Mouse (Mus musculus): Measurements from ENCODE around the gene Mocs1. TPM values are rescaled to one million over a fixed set of nuclear protein-coding genes. Genes with fewer than 3 reads are reported as not detected.

Gene Mocs1
- polyA plus RNA-seq, 1 experiment from 2014 or later = 8.9 TPM

- Histone ChIP-seq H3K9ac (no peak overlapping the region), H3K9me3 (replicated peaks) (no peaks in the 10 kb centered on the region), H3K36me3 (peaks cover 50% of the 10 kb centered on the region), H3K4me1 (peaks cover 6% of the 10 kb centered on the region), H3K4me2 (no peak overlapping the region), H3K4me3 (replicated peaks) (no peak overlapping the region), H3K27me3 (no peaks in the 10 kb centered on the region), H3K27ac (no peak overlapping the region)
- WGBS = 64% methylated on average over 4 of the region's 4 CpGs
- no peak for ATAC-seq (replicated peaks; ENCODE audit: low FRiP score)
Measured at GRCm38 (mm10) chr17:49456334-49456733, 28.2 kb downstream of the Mocs1 start.

- WGBS = 90% methylated on average over 3 of the region's 3 CpGs
- H3K4me1 ChIP-seq = no peaks in the 10 kb centered on the region
- H3K9me3 ChIP-seq (replicated peaks) = no peaks in the 10 kb centered on the region
- no peak overlapping the region for H3K9ac ChIP-seq
- no peak overlapping the region for H3K4me3 ChIP-seq (replicated peaks)
- peaks cover 43% of the 10 kb centered on the region for H3K36me3 ChIP-seq
- H3K4me2 ChIP-seq = no peak overlapping the region
- no peak overlapping the region for H3K27ac ChIP-seq
- H3K27me3 ChIP-seq = no peaks in the 10 kb centered on the region
- no peak for ATAC-seq (replicated peaks; ENCODE audit: low FRiP score)
Measured at GRCm38 (mm10) chr17:49457833-49458232, 29.7 kb downstream of the Mocs1 start.

- no peaks in the 10 kb centered on the region for H3K9me3 ChIP-seq (replicated peaks)
- H3K27ac ChIP-seq = no peak overlapping the region
- H3K4me2 ChIP-seq = no peak overlapping the region
- no peak overlapping the region for H3K4me3 ChIP-seq (replicated peaks)
- no peaks in the 10 kb centered on the region for H3K27me3 ChIP-seq
- no peak for ATAC-seq (replicated peaks; ENCODE audit: low FRiP score)
- peaks cover 43% of the 10 kb centered on the region for H3K36me3 ChIP-seq
- no peaks in the 10 kb centered on the region for H3K4me1 ChIP-seq
- 91% methylated on average over 18 of the region's 18 CpGs for WGBS
- no peak overlapping the region for H3K9ac ChIP-seq
Measured at GRCm38 (mm10) chr17:49458386-49458785, 30.2 kb downstream of the Mocs1 start.

- no peak overlapping the region for H3K9ac ChIP-seq
- no peaks in the 10 kb centered on the region for H3K9me3 ChIP-seq (replicated peaks)
- H3K4me2 ChIP-seq = no peak overlapping the region
- no peak overlapping the region for H3K4me3 ChIP-seq (replicated peaks)
- WGBS = 84% methylated on average over 3 of the region's 3 CpGs
- peaks cover 17% of the 10 kb centered on the region for H3K36me3 ChIP-seq
- no peak for ATAC-seq (replicated peaks; ENCODE audit: low FRiP score)
- no peak overlapping the region for H3K27ac ChIP-seq
- H3K27me3 ChIP-seq = no peaks in the 10 kb centered on the region
- H3K4me1 ChIP-seq = no peaks in the 10 kb centered on the region
Measured at GRCm38 (mm10) chr17:49464884-49465283, 36.7 kb downstream of the Mocs1 start.

- H3K4me3 ChIP-seq (replicated peaks) = no peak overlapping the region
- 35% methylated on average over 4 of the region's 4 CpGs for WGBS
- H3K9me3 ChIP-seq (replicated peaks) = no peaks in the 10 kb centered on the region
- peaks cover 7% of the 10 kb centered on the region; the same call in 1 of the 2 replicates for H3K4me1 ChIP-seq
- no peak overlapping the region for H3K9ac ChIP-seq
- ATAC-seq (replicated peaks; ENCODE audit: low FRiP score) = peak; percentile 38; the same call in 1 of the 2 replicates
- H3K4me2 ChIP-seq = no peak overlapping the region
- H3K36me3 ChIP-seq = peaks cover 18% of the 10 kb centered on the region
- no peak overlapping the region for H3K27ac ChIP-seq
- H3K27me3 ChIP-seq = no peaks in the 10 kb centered on the region
Measured at GRCm38 (mm10) chr17:49468223-49468622, 40.1 kb downstream of the Mocs1 start.

GRCm38 (mm10) chr17:49472626-49473025 is 44.5 kb downstream of the Mocs1 start:
- Histone ChIP-seq H3K4me1 (peaks cover 15% of the 10 kb centered on the region; the same call in 1 of the 2 replicates), H3K36me3 (peaks cover 22% of the 10 kb centered on the region), H3K9ac (no peak overlapping the region), H3K27me3 (no peaks in the 10 kb centered on the region), H3K27ac (0 out of 2 replicates have a peak overlapping the region, but pooled peaks have one; percentile 1), H3K9me3 (replicated peaks) (no peaks in the 10 kb centered on the region), H3K4me2 (no peak overlapping the region), H3K4me3 (replicated peaks) (no peak overlapping the region)
- 55% methylated on average over 8 of the region's 8 CpGs for WGBS
- peak; percentile 46 for ATAC-seq (replicated peaks; ENCODE audit: low FRiP score)

- no peaks in the 10 kb centered on the region for H3K27me3 ChIP-seq
- no peak overlapping the region for H3K4me2 ChIP-seq
- no peaks in the 10 kb centered on the region for H3K9me3 ChIP-seq (replicated peaks)
- H3K4me1 ChIP-seq = peaks cover 18% of the 10 kb centered on the region; the same call in 1 of the 2 replicates
- ATAC-seq (replicated peaks; ENCODE audit: low FRiP score) = no peak
- no peak overlapping the region for H3K27ac ChIP-seq
- H3K9ac ChIP-seq = no peak overlapping the region
- peaks cover 25% of the 10 kb centered on the region for H3K36me3 ChIP-seq
- WGBS = 78% methylated on average over 4 of the region's 4 CpGs
- H3K4me3 ChIP-seq (replicated peaks) = no peak overlapping the region
Measured at GRCm38 (mm10) chr17:49474051-49474450, 45.9 kb downstream of the Mocs1 start.

- no peak overlapping the region for H3K4me2 ChIP-seq
- WGBS = 67% methylated on average over 1 of the region's 1 CpGs
- H3K4me3 ChIP-seq (replicated peaks) = no peak overlapping the region
- no peaks in the 10 kb centered on the region for H3K27me3 ChIP-seq
- no peak overlapping the region for H3K27ac ChIP-seq
- H3K9me3 ChIP-seq (replicated peaks) = no peaks in the 10 kb centered on the region
- H3K9ac ChIP-seq = no peak overlapping the region
- ATAC-seq (replicated peaks; ENCODE audit: low FRiP score) = no peak
- H3K4me1 ChIP-seq = peaks cover 18% of the 10 kb centered on the region; the same call in 1 of the 2 replicates
- H3K36me3 ChIP-seq = peaks cover 32% of the 10 kb centered on the region
Measured at GRCm38 (mm10) chr17:49475174-49475573, 47.0 kb downstream of the Mocs1 start.

- Histone ChIP-seq H3K4me2 (no peak overlapping the region), H3K4me3 (replicated peaks) (no peak overlapping the region), H3K9ac (no peak overlapping the region), H3K27me3 (no peaks in the 10 kb centered on the region), H3K27ac (peak overlapping the region; percentile 77), H3K9me3 (replicated peaks) (no peaks in the 10 kb centered on the region), H3K36me3 (peaks cover 31% of the 10 kb centered on the region; the same call in 1 of the 2 replicates), H3K4me1 (peaks cover 27% of the 10 kb centered on the region; the same call in 1 of the 2 replicates)
- 50% methylated on average over 4 of the region's 4 CpGs for WGBS
- peak; percentile 69 for ATAC-seq (replicated peaks; ENCODE audit: low FRiP score)
Measured at GRCm38 (mm10) chr17:49477370-49477769, 49.2 kb downstream of the Mocs1 start.

- no peaks in the 10 kb centered on the region for H3K27me3 ChIP-seq
- peaks cover 24% of the 10 kb centered on the region; the same call in 1 of the 2 replicates for H3K36me3 ChIP-seq
- no peaks in the 10 kb centered on the region for H3K9me3 ChIP-seq (replicated peaks)
- H3K9ac ChIP-seq = no peak overlapping the region
- no peak for ATAC-seq (replicated peaks; ENCODE audit: low FRiP score)
- peak overlapping the region; percentile 59 for H3K27ac ChIP-seq
- no peak overlapping the region for H3K4me3 ChIP-seq (replicated peaks)
- H3K4me1 ChIP-seq = peaks cover 25% of the 10 kb centered on the region
- H3K4me2 ChIP-seq = no peak overlapping the region
- WGBS = 30% methylated on average over 3 of the region's 3 CpGs
Measured at GRCm38 (mm10) chr17:49481876-49482275, 53.7 kb downstream of the Mocs1 start.

GRCm38 (mm10) chr17:49484435-49484834 is 56.3 kb downstream of the Mocs1 start:
- H3K27me3 ChIP-seq = no peaks in the 10 kb centered on the region
- peaks cover 17% of the 10 kb centered on the region for H3K4me1 ChIP-seq
- H3K4me2 ChIP-seq = no peak overlapping the region
- H3K9me3 ChIP-seq (replicated peaks) = no peaks in the 10 kb centered on the region
- H3K36me3 ChIP-seq = peaks cover 20% of the 10 kb centered on the region; the same call in 1 of the 2 replicates
- WGBS = 80% methylated on average over 3 of the region's 3 CpGs
- H3K9ac ChIP-seq = no peak overlapping the region
- H3K4me3 ChIP-seq (replicated peaks) = no peak overlapping the region
- no peak overlapping the region for H3K27ac ChIP-seq
- ATAC-seq (replicated peaks; ENCODE audit: low FRiP score) = no peak

GRCm38 (mm10) chr17:49489098-49489497 is 60.9 kb downstream of the Mocs1 start:
- WGBS = 68% methylated on average over 5 of the region's 5 CpGs
- H3K4me2 ChIP-seq = no peak overlapping the region

GRCm38 (mm10) chr17:49493276-49493675 is 65.1 kb downstream of the Mocs1 start:
- WGBS = 96% methylated on average over 4 of the region's 4 CpGs

More at GRCm38 (mm10) chr17:49489098-49489497, 60.9 kb downstream of the Mocs1 start:
- no peaks in the 10 kb centered on the region for H3K27me3 ChIP-seq
- H3K9me3 ChIP-seq (replicated peaks) = no peaks in the 10 kb centered on the region
- peaks cover 17% of the 10 kb centered on the region for H3K36me3 ChIP-seq
- no peak for ATAC-seq (replicated peaks; ENCODE audit: low FRiP score)
- no peak overlapping the region for H3K27ac ChIP-seq
- H3K4me3 ChIP-seq (replicated peaks) = no peak overlapping the region
- no peaks in the 10 kb centered on the region for H3K4me1 ChIP-seq
- no peak overlapping the region for H3K9ac ChIP-seq

More at GRCm38 (mm10) chr17:49493276-49493675, 65.1 kb downstream of the Mocs1 start:
- Histone ChIP-seq H3K9ac (no peak overlapping the region), H3K4me1 (no peaks in the 10 kb centered on the region), H3K4me3 (replicated peaks) (no peak overlapping the region), H3K36me3 (peaks cover 29% of the 10 kb centered on the region), H3K27ac (no peak overlapping the region), H3K4me2 (no peak overlapping the region), H3K27me3 (no peaks in the 10 kb centered on the region), H3K9me3 (replicated peaks) (no peaks in the 10 kb centered on the region)
- no peak for ATAC-seq (replicated peaks; ENCODE audit: low FRiP score)
